Mouse (Mus musculus) brain, embryonic 14.5 days (tissue): ENCODE results near the gene Dcst2.

ENCODE experiments used
- CTCF ChIP-seq: fragments of 200-500 bp; IDR thresholded peaks from 2 replicates; pipeline ENCODE4 v1.5.1; 2012; ENCODE audit warnings: inconsistent platforms, mild to moderate bottlenecking, moderate library complexity, borderline replicate concordance; ENCODE audit not compliant: insufficient read depth, insufficient read length; ENCODE audit errors: extremely low read depth
- POLR2A ChIP-seq: fragments of 200-500 bp; IDR thresholded peaks from 2 replicates; pipeline ENCODE4 v1.6.1; 2012; ENCODE audit warnings: mild to moderate bottlenecking, inconsistent platforms, borderline replicate concordance; ENCODE audit not compliant: poor library complexity, insufficient read depth, insufficient read length, severe bottlenecking; ENCODE audit errors: extremely low read depth

DNA sequence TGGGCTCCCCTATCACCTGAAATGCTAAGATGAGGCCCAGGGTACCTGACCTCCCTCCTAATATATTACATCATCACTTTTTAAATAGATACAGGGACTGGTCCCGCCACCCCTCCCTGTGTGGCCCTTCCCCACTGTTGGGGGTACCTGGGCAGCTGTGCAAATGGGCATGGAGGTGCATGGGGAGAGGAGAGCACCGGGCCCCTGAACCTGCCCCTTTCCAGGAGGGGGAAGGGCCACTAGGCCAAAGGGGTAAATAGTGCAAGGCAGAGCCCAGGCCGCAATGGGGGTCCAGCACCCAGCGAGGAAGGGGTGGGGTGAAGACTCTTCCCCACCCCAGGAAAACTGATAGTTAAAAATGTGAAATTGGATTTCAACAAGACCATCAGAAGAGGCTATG is 16.1 kb downstream of the Dcst2 start:
- TF ChIP-seq POLR2A = no peak
- TF ChIP-seq CTCF = no peak
